Mouse (Mus musculus) adrenal gland (tissue): Measurements from ENCODE around the gene Akr7a5.

Source experiments
- intact Hi-C: fragments of 180-260 bp; cut with DNase I; formaldehyde crosslinking; loops from one replicate; pipeline ENCODE4 v1.15.1; 2025

The Akr7a5 gene

DNA sequence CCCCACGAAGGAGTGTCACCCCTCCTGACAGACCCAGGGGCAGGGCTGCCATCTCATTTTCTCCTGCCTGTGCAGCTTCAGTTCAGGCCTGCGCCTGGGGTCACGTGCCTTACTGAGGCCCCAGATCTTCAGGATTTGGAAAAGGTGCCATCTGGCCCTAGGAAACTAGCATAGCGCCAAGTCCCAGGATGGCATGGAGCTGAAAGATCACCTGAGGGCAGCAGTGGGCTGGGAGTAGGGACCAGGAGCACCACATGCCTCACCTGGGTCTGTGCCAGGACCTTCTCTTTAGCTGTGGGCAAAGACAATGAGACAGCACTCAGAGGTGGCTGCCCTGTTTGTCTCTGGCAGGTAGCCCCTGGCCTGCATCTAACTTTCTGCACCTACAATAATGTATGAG, 13.0 kb upstream of the Akr7a5 start:
- intact Hi-C loops = no loop called here

DNA sequence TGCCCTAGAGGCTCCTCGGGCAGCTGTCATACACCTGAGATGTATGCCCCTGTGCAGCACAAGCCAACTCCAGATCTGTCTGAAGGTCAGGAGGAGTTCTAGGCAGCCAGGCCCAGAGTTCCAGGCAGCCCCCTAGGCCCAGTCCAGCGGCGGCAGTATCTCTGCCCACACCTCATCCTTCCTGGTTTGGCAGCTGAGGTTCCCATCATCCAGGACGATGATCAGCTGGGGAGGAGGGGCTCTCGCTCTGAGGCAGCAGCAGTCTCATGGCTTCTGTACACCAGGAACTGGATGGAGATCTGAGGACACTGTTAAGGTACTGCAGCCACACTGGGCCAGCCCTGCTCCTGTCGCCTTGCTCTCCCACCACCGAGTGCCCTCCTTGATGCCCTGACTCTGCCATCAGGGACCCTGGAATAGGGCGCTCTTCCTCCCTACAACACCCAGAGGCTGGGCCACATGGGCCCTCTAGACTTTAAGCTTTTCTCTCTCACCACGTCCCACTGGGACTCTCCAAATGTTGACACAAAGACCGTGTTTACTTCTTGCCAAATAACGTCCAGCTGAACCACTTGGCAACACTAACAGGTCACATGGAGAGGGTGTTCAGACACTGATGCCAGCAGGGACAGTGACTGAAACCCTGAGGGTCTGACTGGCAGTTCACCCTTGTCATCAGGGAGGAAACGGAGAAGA, 11.7 kb upstream of the Akr7a5 start:
- intact Hi-C loops = no loop called here

DNA sequence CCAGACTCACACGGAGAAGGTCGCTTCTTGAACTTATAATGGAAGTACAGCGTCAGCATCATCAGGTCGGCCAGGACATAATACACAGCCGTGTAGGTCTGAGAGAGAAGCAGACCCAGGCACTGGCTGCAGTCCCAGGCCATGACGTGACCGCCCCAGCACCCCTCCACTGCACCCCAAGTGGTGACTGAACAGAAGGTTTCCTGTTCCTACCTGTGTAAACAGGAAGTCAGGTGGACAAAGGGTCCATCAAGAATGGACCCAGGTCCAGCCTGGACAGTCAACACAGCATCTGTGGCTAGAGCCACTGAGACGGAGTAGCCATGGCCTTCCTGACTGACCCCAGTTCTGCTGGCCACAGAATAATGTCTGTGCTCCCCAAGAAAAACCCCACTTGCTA, 8.8 kb upstream of the Akr7a5 start:
- intact Hi-C loops = no loop called here

DNA sequence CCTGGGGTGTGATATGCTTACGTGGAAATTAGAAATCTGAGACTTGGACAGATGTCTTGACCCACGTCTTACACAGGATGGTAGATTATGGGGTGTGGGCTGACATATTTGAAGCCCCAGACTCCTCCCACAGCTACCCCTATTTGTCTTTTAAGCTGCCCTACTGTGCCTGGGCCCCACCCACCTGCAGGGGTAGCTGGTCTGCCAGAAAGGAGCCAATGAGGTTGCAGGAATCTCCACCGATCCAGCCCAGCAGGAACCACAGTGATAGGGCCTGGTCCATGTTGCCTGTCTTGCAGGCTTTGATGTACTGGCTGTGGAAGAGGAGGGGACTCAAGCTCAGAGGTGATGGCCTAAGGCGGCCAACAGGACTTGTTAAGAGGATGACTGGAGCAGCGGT, 8.3 kb upstream of the Akr7a5 start:
- intact Hi-C loops = no loop called here

DNA sequence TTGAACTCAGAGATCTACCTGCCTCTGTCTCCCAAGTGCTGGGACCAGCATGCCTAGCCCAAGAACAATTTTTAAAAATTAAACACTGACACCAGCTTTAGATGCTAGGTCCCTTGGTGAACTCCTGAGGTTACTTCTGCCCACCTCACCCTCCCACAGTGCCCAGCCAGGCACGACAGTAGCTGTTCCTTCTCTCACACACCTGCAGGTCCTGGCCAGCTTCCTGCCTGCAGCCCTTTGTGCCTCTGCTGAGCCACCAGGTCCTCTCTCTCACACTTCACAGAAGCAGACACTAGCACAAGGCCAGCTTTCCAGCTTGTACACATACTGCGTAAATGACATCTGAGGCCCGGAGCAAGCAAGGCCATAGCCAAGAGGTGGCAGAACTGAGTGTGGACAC, 5.0 kb upstream of the Akr7a5 start:
- intact Hi-C loops = no loop called here

DNA sequence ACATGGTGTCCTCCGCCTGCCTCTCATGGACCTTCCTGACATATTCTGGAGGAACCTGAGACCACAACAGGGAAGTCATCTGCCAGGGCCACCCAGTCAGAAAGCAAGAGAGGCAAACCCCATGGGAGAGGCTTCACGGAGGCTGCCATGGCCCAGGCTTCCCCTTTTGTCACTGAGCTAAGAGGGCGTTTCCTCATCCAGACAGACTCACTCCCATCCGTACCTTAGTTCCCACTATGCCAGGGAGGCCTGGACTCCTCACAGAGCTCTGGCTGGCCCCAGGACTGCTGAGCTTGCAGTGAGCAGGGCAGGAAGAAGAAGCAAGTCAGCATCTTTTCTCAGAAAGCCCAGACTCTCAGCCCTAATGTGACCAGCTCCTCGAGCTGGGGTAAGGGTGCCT, 2.6 kb upstream of the Akr7a5 start:
- intact Hi-C loops = no loop called here

DNA sequence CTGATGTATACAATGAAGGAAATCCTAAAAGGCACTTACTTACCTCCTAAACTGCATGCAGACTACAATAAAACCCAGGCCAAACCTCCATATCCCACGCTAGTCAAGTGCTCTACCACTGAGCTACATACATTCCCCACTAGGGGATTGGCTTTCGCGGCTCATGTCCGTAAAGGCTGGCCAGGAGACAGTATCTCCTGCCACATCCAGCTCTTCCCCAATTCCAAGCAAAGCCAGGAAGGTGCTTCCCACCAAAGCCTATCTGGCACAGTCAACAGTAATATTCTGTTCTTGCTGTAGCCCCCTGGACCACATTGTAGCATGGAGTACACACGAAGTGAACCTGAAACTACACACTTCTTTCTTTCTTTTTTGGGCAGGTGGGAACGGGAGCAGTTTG, 893 bp upstream of the Akr7a5 start:
- intact Hi-C loops = no loop called here

DNA sequence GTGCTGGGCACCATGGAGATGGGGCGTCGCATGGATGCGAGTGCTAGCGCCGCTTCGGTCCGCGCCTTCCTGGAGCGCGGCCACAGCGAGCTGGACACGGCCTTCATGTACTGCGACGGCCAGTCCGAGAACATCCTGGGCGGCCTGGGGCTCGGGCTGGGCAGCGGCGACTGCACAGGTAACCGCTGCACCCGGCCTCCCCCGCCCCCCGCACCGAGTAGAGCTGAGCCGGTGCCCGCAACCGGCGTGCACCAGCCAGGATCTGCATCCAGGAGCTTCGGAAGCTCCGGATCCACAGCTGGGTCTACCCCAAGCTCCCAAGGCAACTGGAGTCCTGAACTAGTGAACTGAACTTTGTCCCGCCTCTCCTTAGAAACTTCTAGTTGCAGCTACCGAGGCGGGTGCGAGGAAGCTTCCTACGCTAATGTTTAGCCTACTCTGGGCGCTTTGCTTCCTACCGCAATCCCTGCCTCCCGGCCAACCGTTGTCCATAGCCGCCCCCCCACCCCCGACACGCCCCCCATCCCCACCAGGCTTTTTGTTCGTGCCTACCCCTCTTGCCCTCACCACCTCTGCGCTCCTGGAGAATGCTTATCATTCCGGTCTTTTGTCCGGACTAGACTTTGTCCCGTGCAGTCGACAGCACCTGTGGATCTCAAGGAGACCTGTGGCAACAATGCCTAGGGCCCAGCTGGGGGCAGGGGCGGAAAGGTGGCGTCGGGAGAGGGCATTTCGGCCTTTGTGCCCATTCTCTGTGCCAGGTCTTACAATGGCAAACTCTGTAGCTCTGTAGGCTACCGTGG, 556 bp downstream of the Akr7a5 start:
- intact Hi-C loops = no loop called here

DNA sequence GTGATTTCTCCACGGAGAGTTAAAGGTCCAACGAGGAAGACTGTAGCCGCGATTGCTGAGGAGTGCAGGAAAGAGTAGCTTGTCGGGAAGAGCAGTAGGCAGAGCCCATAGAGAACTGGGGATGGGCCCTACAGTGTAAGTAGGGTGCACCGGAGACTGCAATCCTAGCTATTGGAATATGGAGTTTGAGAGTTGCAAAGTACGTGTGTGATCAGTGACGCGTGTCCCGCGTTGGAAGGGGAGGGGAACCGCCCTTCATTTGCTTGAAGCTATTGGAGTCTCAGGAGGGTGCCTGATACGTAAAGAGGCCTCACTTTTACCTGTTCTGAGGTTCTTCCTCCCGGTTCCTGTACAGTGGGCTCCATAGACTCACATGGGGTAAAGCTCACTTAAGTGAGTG, 1.2 kb downstream of the Akr7a5 start:
- intact Hi-C loops = no loop called here

DNA sequence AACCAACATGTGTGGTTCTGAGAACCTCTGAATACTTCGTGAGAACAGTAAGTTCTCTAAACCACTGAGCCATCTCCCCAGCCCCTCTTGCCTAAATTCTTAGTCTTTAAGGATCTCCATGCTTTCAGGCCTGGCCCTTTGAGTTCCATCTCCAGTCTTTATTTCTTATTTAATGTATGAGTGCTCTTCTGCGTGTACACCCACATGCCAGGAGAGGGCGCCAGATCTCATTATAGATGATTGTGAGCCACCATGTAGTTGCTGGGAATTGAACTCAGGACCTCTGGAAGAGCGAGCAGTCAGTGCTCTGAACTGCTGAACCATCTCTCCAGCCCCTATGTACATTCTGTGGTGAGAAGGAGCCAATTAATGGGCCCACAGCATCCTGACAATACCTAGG, 2.1 kb downstream of the Akr7a5 start:
- intact Hi-C loops = no loop called here

DNA sequence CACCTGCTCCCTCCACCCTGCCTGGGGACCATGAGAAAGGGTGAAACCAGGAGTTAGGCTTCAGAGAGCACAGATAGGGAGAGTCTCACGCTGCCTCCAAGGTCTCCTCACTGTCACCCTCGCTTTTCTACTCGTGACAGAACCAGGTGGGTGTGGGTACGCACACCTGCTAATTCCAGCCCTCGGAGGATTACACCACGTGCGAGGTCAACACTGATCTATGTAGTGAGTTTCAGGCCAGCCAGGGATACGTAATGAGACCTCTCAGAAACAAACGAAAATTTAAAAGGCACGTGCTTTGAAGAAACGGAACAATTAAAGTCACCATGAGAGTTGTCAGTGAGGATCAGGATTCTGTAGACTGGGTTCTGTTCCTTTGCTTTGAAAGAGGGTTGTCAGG, 7.9 kb downstream of the Akr7a5 start:
- intact Hi-C loops = no loop called here

DNA sequence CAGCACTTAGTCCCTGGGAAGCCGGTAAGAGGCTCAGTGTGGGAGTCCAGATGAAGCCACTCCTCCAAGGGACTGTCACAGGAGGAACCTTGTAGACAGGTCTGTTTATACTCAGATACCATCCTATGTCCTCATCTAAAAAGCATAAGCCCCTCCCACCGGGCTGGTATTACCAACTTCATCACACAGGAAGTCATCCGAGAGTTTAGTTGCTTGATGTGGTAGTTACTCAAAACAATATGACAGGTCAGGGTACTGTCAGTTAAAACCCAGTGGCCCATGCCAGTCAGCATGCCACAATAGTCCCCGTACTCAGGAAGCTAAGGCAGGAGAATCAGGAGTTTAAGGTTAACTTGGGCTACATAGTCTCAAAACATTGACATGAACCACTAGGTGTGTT, 9.2 kb downstream of the Akr7a5 start:
- intact Hi-C loops = no loop called here

DNA sequence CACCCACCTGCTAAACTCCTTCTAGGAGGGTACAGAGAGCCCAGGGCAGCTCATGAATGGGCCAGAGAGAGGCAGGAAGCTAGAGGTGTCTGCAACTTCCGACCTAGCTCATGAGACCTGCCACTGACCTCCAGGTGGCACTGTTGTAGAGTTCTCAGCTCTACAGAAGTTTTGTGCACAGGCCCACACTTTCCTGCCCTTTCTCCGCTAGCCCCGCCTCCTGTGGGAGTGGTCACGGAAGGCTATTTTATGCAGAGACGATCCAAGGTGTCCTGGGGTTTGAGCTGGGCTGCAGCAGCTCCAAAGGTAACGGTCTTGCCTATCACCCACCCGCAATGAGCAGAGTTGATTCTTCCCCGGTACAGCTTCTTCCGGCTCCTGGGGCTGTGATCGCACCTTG, 20.1 kb downstream of the Akr7a5 start:
- intact Hi-C loops = no loop called here

DNA sequence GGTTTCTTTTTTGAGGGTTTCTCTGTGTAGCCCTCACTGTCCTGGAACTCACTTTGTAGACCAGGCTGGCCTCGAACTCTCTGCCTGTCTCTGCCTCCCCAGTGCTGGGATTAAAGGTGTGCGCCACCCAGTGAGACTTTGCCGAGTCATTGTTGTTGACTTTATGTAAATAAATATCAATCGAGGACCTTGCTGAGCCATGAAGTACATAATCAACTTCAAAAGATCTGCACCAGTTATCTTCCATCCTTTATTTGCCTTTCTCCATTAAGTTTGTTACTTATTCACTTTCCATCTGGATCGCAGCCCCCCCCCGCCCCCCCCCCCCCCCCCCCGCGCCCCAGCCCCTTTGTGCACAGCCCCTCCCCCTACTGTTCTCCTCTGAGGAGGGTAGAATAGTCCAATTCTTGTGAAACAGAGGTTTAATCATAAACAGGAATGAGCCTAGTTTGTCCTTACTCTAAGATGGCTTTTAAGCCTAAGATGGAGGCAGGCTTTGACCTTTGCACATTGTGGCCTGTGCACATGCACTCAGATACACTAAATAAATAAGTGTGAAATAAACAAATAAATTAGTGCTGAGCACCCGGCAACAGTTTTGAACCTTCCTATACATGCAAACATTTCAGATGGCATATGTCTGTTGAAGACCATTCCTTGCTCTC, 24.2 kb downstream of the Akr7a5 start:
- intact Hi-C loops = no loop called here

DNA sequence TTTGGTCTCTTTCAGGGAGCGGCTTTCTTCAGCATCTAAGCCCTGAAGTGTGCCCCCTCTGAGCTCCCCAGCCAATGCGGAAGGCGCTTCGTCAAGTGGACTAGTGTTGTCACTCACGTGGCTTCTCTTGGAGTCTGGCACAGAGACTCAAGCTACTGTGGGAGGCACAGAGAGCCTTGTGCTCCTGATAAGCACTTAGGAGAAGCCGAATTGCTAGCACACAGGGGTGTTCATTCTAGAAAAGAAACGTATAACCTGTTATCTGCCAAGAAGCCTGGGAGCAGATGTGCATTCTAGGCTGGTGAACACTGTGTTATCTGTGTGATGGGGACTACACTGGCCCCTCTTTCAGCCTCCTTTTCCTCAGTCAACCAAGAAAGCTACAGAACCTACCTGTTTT, 25.0 kb downstream of the Akr7a5 start:
- intact Hi-C loops = no loop called here

DNA sequence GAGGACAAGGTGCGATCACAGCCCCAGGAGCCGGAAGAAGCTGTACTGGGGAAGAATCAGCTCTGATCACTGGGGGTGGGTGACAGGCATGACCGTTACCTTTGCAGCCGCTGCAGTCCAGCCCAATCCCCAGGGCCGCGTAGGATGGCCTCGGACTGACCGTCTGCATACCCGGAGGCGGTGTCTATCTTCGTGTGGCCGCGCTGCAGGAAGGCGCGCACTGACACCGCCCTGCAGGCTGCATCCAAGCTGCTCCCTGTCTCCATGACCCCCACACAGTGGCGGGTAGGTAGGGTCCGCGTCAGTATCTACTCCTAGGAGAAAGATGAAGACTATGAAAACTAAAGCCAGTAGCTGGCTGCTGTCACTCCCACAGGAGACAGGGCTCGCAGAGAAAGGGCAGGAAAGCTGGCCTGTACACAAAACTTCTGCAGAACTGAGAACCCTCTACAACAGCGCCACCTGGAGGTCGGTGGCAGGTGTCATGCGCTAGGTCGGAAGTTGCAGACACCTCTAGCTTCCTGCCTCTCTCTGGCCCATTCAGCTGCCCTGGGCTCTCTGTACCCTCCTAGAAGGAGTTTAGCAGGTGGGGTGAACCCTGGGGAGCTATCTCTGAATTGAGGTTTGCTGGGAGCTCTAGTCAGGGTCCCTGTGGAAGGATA, 26.4 kb downstream of the Akr7a5 start:
- intact Hi-C loops = no loop called here

DNA sequence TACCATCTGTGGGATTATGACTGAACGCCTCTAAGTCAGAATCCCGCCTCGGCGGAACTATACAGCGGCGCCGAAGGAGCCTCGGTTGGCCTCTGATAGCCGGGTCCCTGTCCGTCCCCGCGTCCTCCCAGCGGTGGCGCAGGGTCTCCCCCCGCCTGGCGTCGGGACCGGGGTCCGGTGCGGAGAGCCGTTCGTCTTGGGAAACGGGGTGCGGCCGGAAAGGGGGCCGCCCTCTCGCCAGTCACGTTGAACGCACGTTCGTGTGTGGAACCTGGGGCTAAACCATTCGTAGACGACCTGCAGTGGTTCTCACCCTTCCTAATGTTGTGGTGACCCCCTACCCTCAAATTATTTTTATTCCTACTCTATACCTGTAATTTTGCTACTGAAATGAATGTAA, 27.6 kb downstream of the Akr7a5 start:
- intact Hi-C loops = no loop called here

DNA sequence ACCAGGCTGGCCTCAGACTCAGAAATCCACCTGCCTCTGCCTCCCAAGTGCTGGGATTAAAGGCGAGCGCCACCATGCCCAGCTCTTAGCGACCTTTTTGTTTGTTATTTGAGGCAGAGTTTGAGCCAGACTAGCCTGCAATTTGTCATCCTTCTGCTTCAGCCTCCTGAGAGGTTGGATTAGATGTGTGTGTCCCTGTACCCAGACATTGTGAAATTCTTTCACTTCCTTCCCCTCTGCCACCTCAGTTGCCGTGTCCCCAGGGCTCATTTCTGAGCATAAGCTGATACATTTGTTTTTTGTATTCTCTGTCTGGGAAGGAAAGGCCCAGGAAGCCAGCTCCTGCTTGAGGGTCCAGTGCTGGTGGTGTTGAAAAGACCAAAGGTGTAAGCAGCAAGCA, 30.3 kb downstream of the Akr7a5 start:
- intact Hi-C loops = no loop called here

DNA sequence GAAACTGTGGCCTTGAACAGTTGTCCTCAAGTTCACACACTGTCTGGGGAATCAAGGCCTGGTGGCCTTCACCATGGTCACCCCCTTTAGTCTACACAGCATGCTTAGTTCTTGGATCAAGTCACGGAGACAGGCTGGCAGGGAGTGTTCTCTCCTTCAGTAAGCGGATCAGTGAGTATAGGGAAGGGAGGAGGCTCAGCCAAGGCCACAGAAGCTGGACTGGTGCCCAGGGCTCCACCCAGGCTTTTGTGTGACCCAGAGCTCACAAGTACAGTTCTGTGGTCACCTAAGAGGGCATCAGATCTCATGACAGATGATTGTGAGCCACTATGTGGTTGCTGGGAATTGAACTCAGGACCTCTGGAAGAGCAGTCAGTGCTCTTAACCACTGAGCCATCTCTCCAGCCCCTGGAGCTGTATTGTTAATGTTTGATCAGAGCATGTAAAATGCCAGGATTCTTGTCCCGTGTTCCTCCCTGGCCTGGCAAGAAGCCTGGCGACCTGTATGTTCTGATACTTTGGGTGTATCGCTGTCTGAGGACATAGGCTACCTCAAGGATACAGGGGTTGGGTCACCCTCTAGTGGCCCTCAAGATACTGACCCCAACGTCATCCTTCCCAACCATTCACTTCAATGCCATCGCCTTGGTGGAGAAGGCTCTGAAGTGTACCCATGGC, 31.2 kb downstream of the Akr7a5 start:
- intact Hi-C loops = no loop called here

DNA sequence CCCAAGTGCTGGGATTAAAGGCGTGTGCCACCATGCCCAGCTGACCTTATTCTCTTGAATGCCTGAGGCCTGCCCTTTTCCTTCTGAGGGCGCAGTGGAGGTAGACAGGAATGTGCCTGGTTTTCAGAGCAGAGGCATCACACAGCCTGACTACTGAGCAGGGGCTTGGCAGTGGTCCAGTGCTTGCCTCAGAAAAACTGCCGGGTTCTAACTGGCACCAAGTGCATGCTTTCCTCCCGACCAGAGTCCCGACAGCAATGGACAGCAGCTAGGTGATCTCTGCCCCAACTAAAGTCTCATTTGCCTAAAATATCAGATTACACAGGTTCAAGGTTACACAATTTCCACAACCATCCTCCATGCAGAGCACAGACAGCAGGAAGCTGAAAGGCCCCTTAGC, 33.2 kb downstream of the Akr7a5 start:
- intact Hi-C loops = no loop called here

DNA sequence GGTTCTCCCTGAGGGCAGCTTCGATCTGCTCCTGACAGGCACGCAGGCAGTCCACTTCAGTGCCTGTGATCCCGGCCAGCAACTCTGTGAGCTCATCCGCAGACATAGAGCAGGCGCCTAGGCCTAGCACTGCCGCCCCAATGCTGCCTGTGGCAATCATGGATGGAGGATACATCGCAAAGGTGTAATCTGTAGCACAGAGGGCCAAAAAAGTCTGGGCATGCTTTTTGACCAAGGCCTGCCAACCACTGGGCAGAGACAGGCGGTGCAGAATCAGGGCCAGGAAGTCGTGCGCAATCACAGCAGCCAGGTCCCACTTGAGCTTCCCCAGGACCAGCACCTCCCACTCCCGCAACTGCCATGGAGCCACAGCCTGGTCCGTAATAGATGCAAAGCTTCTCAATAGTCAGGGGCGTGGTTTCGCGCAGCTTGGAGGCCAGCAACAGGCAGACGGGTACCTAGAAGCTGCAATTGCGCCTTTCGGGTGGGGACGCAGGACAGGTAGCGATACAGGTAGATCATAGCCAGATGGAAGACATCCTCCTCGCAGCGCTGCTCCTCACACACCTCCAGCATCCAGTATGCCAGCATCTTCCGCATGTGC, 35.0 kb downstream of the Akr7a5 start:
- intact Hi-C loops = no loop called here
